Mouse (Mus musculus) stomach, postnatal 0 days (tissue): Measurements from ENCODE around the gene Uvrag.
A peak's percentile ranks its signal among the peaks of the same experiment; 100 is the strongest.

Experiments used
- CTCF ChIP-seq: IDR thresholded peaks from 2 replicates; pipeline ENCODE4 v1.5.1; 2016; ENCODE audit warnings: antibody characterized with exemption, low read depth, mild to moderate bottlenecking, moderate library complexity
- EP300 ChIP-seq: optimal IDR thresholded peaks from 2 replicates; pipeline ENCODE3; 2016; ENCODE audit warnings: antibody characterized with exemption

DNA sequence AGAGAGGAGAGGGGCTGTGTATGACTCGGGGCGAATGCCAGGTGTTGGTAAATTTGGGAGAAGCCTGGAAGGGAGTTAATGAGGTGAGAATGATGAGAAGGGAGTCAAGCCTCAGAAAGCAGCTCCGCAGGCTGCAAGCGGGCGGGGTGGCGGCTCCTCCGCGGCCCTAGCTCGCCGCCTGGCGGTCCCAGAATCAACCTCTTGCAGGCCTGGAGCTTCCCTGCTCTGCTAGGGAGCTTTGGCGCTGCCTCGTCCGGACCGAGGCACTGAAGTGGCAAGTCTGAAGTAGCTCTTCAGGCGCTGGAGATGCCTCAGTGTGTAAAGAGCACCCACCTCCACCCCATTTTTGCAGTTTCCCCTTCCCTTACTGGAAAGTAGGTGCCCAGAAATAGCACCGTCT is 303.0 kb downstream of the Uvrag start:
- TF ChIP-seq CTCF (peak; percentile 93), EP300 (no peak)
